Mouse (Mus musculus): ENCODE data around the gene Kif12. TPM values are rescaled to one million over a fixed set of nuclear protein-coding genes. Genes with fewer than 3 reads are reported as not detected.

The Kif12 gene
- total RNA-seq, 2 experiments from 2014 or later = not detected

- peak; percentile 96 for ATAC-seq (replicated peaks; ENCODE audit: poor library complexity)
Observed at GRCm38 (mm10) chr4:63158961-63159592, 12.9 kb downstream of the Kif12 start.

DNA sequence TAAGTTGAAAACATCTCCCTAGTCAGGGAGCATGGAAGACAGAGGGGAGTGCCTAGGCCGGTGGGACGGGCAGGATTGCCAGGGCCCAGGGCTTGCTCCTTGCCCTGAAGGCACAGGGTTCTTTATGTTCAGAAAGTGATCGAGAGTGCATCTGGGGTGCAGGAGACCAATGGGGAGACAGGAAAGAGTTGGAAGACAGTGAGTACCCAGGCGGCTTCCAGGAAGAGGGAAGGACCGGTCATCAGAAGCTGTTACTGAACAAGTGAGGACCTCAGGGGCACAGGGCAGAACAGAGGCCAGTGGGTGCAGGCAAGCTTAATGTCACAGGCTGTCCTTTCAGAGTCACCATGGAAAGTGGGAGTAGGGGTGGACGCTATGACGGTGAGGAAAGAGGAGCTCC lies 13.7 kb downstream of the Kif12 start:
- no peak for ATAC-seq (replicated peaks; ENCODE audit: poor library complexity)

- ATAC-seq (replicated peaks; ENCODE audit: poor library complexity) = no peak
Observed at GRCm38 (mm10) chr4:63156726-63157634, 15.0 kb downstream of the Kif12 start.

DNA sequence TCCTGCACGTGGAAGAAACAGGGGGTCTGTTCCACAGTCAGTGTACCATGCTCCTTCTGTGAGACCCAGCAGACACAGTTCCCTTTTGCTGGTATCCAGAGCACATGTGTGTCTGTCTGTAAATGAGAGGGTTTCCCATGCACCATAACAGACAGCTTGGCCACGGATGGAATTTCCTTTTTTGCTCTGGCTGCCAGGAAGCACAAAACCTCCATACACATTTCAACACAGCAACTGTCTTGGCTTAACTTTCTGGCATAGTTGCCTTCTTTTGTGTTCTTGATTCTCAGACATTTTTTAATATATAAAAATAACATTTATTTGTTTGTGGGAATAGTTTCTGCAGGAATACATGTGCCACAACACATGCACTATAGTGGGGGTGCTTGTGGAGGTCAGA lies 16.3 kb downstream of the Kif12 start:
- ATAC-seq (replicated peaks; ENCODE audit: poor library complexity) = no peak

- no peak for ATAC-seq (replicated peaks; ENCODE audit: poor library complexity)
Observed at GRCm38 (mm10) chr4:63154699-63155098, 17.2 kb downstream of the Kif12 start, which contains the start of gene Ambp. Ambp (minus strand) TSS chr4:63154799.

DNA sequence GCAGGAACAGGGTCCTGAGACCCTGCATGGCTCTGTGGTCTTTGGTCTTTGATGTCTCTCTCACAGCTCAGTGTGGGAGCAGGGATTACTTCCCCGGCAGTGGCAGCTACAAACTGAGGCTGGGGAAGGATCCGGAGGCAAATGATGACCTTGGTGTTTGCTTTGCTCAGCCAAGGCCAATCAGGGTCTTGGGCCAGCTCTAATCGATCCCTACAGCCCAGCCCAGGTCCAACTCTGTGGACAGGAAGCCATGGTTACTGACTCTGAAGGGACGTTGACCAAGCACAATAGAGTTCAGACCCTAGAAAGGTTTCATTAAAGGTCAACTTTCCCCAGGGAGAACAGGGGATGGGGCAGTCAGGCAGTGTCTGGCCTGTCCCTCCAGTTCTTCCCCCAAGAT lies 17.9 kb downstream of the Kif12 start:
- no peak for ATAC-seq (replicated peaks; ENCODE audit: poor library complexity)

DNA sequence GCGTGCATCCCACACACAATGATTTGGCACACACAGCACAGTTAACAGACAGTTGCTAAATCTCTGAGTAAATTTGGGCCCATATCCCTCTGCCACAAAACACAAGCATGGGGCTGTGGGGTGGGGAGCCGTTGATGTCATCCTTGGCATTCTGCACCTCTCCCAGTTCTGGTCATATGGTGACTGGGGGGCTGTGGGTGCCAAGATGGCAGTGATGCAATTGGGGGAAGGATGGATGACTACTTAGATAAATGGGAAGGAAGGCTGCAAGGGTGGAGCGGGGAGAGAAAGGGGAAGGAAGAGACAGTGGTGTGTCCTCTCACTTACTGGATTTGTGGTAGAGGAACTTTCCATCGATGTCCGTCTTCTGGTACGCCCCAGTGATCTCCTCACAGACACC lies 20.8 kb downstream of the Kif12 start:
- peak; percentile 92 for ATAC-seq (replicated peaks; ENCODE audit: poor library complexity)

DNA sequence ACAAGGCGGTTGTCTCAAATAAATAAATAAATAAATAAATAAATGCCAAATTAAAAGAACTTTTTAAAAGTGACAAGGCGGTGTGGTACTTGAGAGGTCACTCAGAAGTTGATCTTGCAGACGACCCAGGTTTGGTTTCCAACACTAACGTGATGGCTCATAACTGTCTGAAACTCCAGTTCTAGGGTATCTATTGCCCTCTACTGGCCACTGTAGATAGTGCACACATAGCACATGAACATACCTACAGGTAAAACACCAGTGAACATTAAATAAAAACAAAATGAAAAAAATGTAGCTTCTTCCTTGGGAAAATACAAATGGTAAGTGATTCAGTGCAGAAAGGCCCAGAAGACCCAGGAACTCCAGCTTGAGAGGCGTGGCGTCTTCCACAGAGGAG lies 24.7 kb downstream of the Kif12 start:
- ATAC-seq (replicated peaks; ENCODE audit: poor library complexity) = no peak

GRCm38 (mm10) chr4:63129891-63130624 lies 41.9 kb downstream of the Kif12 start:
- no peak for ATAC-seq (replicated peaks; ENCODE audit: poor library complexity)

DNA sequence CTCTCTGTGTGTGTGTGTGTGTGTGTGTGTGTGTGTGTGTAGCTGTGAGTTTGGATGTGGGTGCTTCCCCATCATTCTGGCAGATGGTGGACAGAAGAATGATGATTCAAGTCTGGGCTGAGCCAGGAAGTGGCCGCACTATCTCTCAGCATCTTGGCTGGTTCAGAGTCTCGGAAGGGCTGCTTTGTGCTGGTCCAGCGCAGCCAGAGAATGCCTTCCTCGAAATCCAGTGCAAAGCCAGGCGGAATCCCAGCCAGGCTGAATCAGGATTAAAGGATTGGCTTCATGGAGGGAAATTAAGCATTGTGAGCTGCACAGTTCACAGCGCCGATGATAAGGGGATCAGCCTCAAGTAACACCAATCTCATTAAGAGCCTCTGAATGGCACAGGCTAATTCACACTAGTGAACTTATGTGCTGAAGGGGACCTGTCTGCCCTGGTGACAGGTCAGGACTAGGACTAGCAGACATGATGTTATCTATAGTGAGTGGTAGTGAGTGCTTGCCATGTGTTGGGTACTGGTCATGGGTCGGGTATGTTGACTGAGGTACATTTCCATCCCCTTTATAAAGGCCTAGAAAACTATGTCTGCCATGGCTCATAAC lies 47.0 kb downstream of the Kif12 start:
- ATAC-seq (replicated peaks; ENCODE audit: poor library complexity) = no peak

- peak; percentile 89 for ATAC-seq (replicated peaks; ENCODE audit: poor library complexity)
Observed at GRCm38 (mm10) chr4:63118639-63119437, 53.1 kb downstream of the Kif12 start.

Other genes starting within 250 kb of the Kif12 start
- gene Zfp618, start 206.6 kb downstream of the Kif12 start, total RNA-seq (2015) = 0.20 and 0.44 TPM in 2 replicates
- gene Zfp618, start 206.6 kb downstream of the Kif12 start, total RNA-seq (2017) = 0.08 and 0.27 TPM in 2 replicates
- gene Ambp, start 17.3 kb downstream of the Kif12 start, total RNA-seq (2015) = not detected in 2 replicates
- 0.33 TPM in 1 of 2 replicates, not detected in the other for gene Ambp, start 17.3 kb downstream of the Kif12 start, total RNA-seq (2017)
- gene Col27a1, start 41.9 kb upstream of the Kif12 start, total RNA-seq (2015) = 0.07 and 0.15 TPM in 2 replicates
- 0.10 and 0.29 TPM in 2 replicates for gene Col27a1, start 41.9 kb upstream of the Kif12 start, total RNA-seq (2017)
- 1.5 and 4.2 TPM in 2 replicates for gene Orm1, start 172.4 kb upstream of the Kif12 start, total RNA-seq (2015)
- 4.7 and 6.6 TPM in 2 replicates for gene Orm1, start 172.4 kb upstream of the Kif12 start, total RNA-seq (2017)
- not detected in 2 replicates for gene Orm3, start 184.0 kb upstream of the Kif12 start, total RNA-seq (2015)
- gene Orm3, start 184.0 kb upstream of the Kif12 start, total RNA-seq (2017) = not detected in 2 replicates
- gene Orm2, start 190.3 kb upstream of the Kif12 start, total RNA-seq (2015) = not detected in 2 replicates
- not detected in 2 replicates for gene Orm2, start 190.3 kb upstream of the Kif12 start, total RNA-seq (2017)
- 20.9 and 26.7 TPM in 2 replicates for gene Akna, start 231.2 kb upstream of the Kif12 start, total RNA-seq (2015)
- 11.8 and 13.7 TPM in 2 replicates for gene Akna, start 231.2 kb upstream of the Kif12 start, total RNA-seq (2017)